Mouse (Mus musculus) heart, adult 2 months (tissue): ENCODE results near the gene Tle2.

Source experiments
- CTCF ChIP-seq: fragments of 200-600 bp; IDR thresholded peaks from 2 replicates; pipeline ENCODE4 v1.8.1; 2022; ENCODE audit warnings: antibody characterized with exemption, mild to moderate bottlenecking, moderate library complexity
- EP300 ChIP-seq: fragments of 200-500 bp; IDR thresholded peaks from 2 replicates; pipeline ENCODE4 v1.6.1; 2011; ENCODE audit warnings: low read depth, low read length, control low read depth; ENCODE audit not compliant: insufficient read depth
- POLR2A ChIP-seq: fragments of 200-500 bp; IDR thresholded peaks from 2 replicates; pipeline ENCODE4 v1.6.1; 2011; ENCODE audit warnings: mild to moderate bottlenecking, low read depth, low read length, control low read depth; ENCODE audit not compliant: insufficient read depth

DNA sequence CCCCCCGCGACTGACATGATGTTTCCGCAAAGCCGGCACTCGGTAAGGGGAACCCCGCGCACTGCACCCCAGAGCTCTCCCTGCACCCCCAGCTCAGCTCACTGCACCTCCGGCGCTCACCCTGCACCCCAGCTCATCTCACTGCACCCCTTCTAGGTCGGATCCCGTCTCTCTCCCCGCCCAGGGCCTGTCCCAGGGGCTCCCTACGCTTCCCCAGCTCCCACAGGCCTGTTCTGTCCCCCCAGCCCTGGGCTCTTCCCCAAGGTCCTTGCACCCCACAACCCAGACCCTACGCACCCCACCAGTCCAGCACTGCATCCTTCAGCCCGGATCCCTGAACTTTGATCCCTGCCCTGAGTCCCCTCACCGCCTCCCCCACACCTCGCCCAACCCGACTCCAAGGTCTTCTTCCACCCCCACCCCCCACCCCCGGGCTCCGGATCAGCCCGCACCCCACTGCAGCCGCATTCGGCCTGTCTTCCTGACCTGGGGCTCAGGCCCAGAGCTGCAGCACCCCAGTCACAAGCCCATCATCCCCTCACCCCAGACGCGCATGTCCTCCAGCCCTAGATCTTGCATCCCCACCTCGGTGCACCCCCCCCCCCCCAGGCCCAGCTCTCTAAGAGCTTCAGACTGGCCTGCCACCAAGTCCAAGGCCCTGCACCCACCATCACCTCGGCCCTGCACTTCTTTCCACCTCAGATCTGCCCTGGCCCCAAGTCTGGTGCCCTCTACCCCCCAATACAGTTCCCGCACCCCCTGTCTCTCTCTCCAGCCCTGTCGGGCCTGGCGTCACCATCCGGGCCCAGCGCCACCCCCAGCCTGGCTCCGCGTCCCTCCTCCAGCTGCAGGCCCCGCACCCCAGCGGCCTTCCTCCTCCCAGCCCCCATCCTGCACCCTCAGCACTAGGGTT, 14.5 kb upstream of the Tle2 start:
- TF ChIP-seq CTCF, result no peak
- TF ChIP-seq EP300, result no peak
- TF ChIP-seq POLR2A, result peak; percentile 42; the same call in 1 of the 2 replicates
